Mouse (Mus musculus) heart, embryonic 11.5 days (tissue): ENCODE data around the gene Daglb. TPM values are rescaled to one million over a fixed set of nuclear protein-coding genes. Genes with fewer than 3 reads are reported as not detected.

Experiments
- ATAC-seq: fragments of 200-750 bp; cut with Nextera tagmentation; replicated peaks from 2 replicates; pipeline ENCODE4 v1.8.0; 2017; ENCODE audit warnings: moderate library complexity; ENCODE audit not compliant: insufficient number of reproducible peaks, low FRiP score, low TSS enrichment
- H3K27ac ChIP-seq: fragments of 300-500 bp; sonication (generic); 2 replicates; pipeline ENCODE4 v1.5.1; 2014; ENCODE audit warnings: mild to moderate bottlenecking, low read depth, low read length
- H3K27me3 ChIP-seq: fragments of 300-500 bp; sonication (generic); 2 replicates; pipeline ENCODE4 v1.6.1; 2014; ENCODE audit warnings: mild to moderate bottlenecking, low read length, mixed read lengths; ENCODE audit not compliant: control insufficient read depth, insufficient read depth
- H3K36me3 ChIP-seq: fragments of 300-500 bp; sonication (generic); 2 replicates; pipeline ENCODE4 v1.6.1; 2014; ENCODE audit warnings: mild to moderate bottlenecking, low read length, moderate library complexity, mixed read lengths; ENCODE audit not compliant: control insufficient read depth, insufficient read depth
- H3K4me1 ChIP-seq: fragments of 300-500 bp; sonication (generic); 2 replicates; pipeline ENCODE4 v1.6.1; 2014; ENCODE audit warnings: low read length; ENCODE audit not compliant: control insufficient read depth, insufficient read depth
- H3K4me2 ChIP-seq: fragments of 300-500 bp; sonication (generic); 2 replicates; pipeline ENCODE4 v1.6.1; 2014; ENCODE audit warnings: mild to moderate bottlenecking, moderate library complexity
- H3K4me3 ChIP-seq: fragments of 300-500 bp; sonication (generic); 2 replicates; pipeline ENCODE4 v1.5.1; 2014; ENCODE audit warnings: low read depth, low read length
- H3K9ac ChIP-seq: fragments of 300-500 bp; sonication (generic); 2 replicates; pipeline ENCODE4 v1.6.1; 2014; ENCODE audit warnings: mild to moderate bottlenecking, low read depth, low read length, moderate library complexity
- H3K9me3 ChIP-seq: fragments of 300-500 bp; sonication (generic); replicated peaks from 2 replicates; pipeline ENCODE4 v1.6.1; 2016; ENCODE audit warnings: low read length; ENCODE audit not compliant: control insufficient read depth
- WGBS: fragments of 180-500 bp; shearing (Covaris S2); extraction: QIAGEN DNeasy Blood & Tissue Kit; methylation state at CpG from one replicate; pipeline ENCODE4 v1.1.7; 2014; ENCODE audit not compliant: insufficient replicate concordance; 5-methylcytosine and 5-hydroxymethylcytosine counted together
- polyA plus RNA-seq: library from polyadenylated mRNA; unstranded; fragments of >200 nt; fragmentation: Nextera tagmentation; extraction: Ambion mirVana; gene quantifications from 2 replicates; pipeline ENCODE4 v1.2.1, GENCODE M21; 2014

Daglb gene
- polyA plus RNA-seq, 1 experiment from 2014 or later = 8.5 TPM

DNA sequence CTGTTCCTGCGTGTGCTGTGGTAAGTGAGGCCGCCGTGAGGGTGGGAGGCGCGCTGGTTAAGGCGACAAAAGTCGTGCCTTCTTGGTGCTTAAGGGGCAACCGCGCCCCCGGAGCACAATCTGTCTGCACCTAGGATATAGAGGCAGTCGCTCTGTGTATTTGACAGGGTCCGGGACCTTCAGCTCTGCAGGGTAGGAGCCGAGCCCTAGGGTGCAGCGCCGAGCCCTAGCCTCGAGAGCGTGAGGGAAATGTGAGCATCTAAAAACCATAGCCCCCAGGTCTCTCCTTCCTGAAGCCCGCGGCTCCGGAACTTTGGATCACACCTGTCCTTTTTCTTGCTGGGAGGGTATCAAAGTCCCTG, 354 bp downstream of the Daglb start:
- Histone ChIP-seq H3K9me3 (no peaks in the 10 kb centered on the region), H3K27ac (peak overlapping the region; percentile 59; the same call in 1 of the 2 replicates), H3K27me3 (no peaks in the 10 kb centered on the region), H3K36me3 (no peaks in the 10 kb centered on the region), H3K9ac (peak overlapping the region; percentile 87), H3K4me3 (peak overlapping the region; percentile 80), H3K4me1 (peaks cover 8% of the 10 kb centered on the region; the same call in 1 of the 2 replicates), H3K4me2 (peak overlapping the region; percentile 97)
- peak; percentile 28; the same call in 1 of the 2 replicates for ATAC-seq
- under 1% methylated on average over 20 of the region's 20 CpGs for WGBS

DNA sequence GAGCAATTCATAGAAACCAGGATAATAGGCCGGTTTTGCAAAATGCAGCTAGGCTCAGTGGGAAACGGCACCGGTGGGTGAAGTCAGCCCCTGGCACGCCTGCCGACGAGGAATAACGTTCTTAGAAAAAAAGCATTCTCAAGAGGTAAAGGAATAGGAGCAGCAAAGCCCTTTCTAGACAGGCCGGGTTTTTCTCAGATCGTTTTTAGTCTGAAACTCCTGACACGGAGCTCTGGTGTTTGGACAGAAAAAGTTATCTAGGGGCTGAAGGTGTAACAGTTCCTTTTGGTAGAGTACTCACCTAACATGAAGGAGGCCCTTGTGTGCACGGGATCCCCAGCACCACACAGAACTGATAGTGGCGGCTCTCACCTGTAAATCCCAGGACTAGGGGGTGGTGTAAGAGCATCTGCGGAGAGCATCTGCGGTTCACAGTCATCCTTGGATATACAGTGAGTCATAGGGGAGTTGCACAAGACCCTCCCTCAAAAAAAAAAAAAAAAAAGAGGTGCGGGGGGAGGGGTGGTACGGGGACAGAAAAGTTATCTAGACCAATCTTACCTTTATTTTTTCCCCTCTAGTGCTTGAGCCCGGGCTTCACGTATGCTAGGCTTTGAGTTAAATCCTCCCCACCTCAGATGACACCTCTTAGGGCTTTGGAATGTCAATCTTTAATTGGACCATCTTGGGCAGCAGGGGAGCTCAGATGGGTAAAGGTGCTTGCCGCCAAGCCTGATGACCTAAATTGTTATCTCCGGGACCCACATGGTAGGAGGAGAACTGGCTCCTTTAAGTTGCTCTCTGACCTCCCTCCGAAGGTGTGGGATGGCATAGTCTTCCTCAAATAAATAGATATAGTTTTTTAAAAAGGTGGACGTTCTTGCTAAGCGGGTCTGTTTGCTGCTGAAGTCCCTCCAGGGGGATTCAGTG, 1.0 kb downstream of the Daglb start:
- no peak for ATAC-seq
- Histone ChIP-seq H3K27me3 (no peaks in the 10 kb centered on the region), H3K36me3 (no peaks in the 10 kb centered on the region), H3K4me3 (peak overlapping the region; percentile 80), H3K9me3 (no peaks in the 10 kb centered on the region), H3K4me1 (peaks cover 8% of the 10 kb centered on the region; the same call in 1 of the 2 replicates), H3K27ac (no peak overlapping the region), H3K9ac (peak overlapping the region; percentile 87), H3K4me2 (peak overlapping the region; percentile 97)
- WGBS = 29% methylated on average over 23 of the region's 23 CpGs

DNA sequence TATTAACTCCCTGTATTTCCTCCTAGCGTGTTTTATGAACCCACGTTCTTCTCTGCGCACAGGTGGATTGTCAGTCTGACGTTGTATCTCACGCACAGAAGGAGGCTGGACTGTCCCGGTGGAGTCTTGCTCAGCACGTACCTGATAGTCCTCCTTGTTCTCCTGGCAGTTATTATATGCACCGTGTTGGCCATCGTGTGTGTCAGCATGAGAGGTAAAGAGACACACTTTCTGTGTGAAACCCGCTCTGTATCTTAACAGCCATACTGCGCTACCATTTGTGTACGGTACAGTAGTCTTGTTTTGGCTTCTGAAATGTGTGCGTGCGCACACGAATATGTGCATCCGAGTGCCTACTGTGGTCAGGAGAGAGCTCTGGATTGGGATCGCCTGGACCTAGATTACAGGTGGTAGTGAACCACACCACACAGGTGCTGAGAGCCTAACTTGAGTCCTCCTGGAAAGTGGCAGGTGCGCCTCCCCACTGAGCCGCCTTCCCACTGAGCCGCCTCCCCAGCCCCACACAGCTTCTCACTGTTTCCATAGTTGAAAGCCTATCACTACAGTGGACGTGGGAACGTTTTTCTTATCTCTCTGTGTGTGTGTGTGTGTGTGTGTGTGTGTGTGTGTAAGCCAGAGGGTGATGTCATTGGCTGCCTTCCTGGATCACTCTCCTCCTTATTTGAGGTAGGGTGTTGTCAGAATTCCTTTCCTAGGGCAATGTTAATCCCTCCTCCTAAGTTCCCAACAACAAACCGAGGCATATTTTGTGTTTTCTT, 2.7 kb downstream of the Daglb start:
- no peak for ATAC-seq
- Histone ChIP-seq H3K36me3 (no peaks in the 10 kb centered on the region), H3K9ac (no peak overlapping the region), H3K9me3 (no peaks in the 10 kb centered on the region), H3K4me1 (peaks cover 11% of the 10 kb centered on the region; the same call in 1 of the 2 replicates), H3K4me2 (no peak overlapping the region), H3K4me3 (no peak overlapping the region), H3K27ac (no peak overlapping the region), H3K27me3 (no peaks in the 10 kb centered on the region)
- WGBS = 87% methylated on average over 23 of the region's 23 CpGs

DNA sequence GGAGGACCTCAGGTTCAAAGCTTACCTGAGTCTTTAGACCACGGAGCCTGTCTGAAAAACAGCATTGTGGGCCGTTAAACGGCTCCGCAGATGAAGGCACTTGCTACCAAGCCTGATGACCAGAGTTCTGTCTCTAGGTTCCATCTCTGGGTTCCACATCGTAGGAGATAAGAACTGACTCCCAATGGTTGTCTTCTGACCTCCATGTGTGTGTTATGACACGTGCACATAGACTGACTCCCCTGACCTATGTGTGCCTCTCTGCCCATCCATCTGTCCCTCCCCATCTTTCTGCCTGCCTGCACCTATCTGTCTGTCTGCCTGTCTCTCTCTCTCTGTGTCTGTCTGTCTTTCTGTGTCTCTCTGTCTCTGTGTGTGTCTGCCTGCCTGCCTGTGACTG, 3.5 kb downstream of the Daglb start:
- H3K9ac ChIP-seq = no peak overlapping the region

DNA sequence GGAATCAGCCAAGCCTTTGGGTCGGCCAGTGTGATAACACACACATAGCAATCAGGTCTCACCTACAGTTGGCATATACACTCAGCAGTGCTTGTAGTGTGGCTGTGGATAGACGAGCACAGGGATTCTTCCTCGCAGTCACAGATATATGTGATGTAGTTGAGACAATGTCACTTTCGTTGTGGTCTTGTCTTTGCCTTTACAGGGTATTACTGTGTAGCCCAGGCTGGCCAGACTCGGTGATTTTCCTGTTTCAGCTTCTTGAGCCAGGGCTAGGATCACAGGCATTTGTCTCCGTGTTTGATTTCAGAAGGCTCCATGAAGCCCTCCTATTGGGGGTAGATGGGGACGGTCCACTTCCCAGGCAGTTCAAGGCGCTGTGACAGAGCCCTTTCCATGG, 5.2 kb downstream of the Daglb start:
- peaks cover 8% of the 10 kb centered on the region; the same call in 1 of the 2 replicates for H3K4me1 ChIP-seq
- H3K9me3 ChIP-seq = no peaks in the 10 kb centered on the region
- no peaks in the 10 kb centered on the region for H3K27me3 ChIP-seq
- H3K36me3 ChIP-seq = peaks cover 8% of the 10 kb centered on the region; the same call in 1 of the 2 replicates
- H3K9ac ChIP-seq = no peak overlapping the region
- ATAC-seq = no peak
- no peak overlapping the region for H3K4me2 ChIP-seq
- 84% methylated on average over 8 of the region's 8 CpGs for WGBS
- H3K4me3 ChIP-seq = no peak overlapping the region
- no peak overlapping the region for H3K27ac ChIP-seq

More for the DNA sequence above, 3.5 kb downstream of the Daglb start:
- no peak overlapping the region for H3K4me2 ChIP-seq
- no peaks in the 10 kb centered on the region for H3K36me3 ChIP-seq
- WGBS = 93% methylated on average over 6 of the region's 6 CpGs
- no peak overlapping the region for H3K4me3 ChIP-seq
- ATAC-seq = no peak
- no peaks in the 10 kb centered on the region for H3K27me3 ChIP-seq
- no peaks in the 10 kb centered on the region for H3K9me3 ChIP-seq
- peaks cover 11% of the 10 kb centered on the region; the same call in 1 of the 2 replicates for H3K4me1 ChIP-seq
- H3K27ac ChIP-seq = no peak overlapping the region

DNA sequence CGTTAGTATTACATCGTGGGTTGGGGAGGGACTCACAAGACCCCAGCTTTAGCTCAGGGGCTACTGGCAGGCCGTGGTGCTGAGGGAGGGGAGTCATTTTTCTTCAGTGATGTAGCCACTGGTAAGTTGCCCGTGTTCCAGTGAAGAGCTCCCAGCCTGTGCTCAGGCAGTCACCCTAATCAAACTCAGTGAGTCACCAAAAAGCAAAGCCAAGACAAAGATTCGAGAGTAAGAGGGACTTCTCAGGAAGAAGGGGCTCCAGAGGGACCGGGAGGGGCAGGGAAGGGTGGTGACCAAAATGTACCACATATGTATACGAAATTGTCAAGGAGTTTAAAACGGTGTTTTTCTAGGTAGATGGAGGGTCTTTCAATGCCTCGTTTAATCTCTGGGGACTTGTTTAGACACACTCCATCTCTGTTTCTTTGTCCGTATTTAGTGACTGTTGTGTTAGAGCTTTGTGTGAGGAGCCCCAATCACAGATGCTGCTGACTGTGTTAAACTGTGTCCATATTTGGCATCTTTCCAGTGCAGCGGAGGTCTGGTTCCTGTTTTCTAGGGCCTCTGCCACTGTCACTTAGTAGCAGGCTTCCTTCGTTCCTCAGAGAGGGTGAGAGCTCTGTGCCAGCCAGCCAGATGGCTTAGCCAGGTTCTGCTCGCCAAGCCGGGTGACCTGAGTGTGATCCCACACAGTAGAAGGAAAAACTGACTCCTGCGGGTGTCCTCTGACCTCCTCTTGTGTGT, 6.2 kb downstream of the Daglb start:
- Histone ChIP-seq H3K4me3 (no peak overlapping the region), H3K9me3 (no peaks in the 10 kb centered on the region), H3K27ac (peak overlapping the region; percentile 38), H3K36me3 (peaks cover 8% of the 10 kb centered on the region; the same call in 1 of the 2 replicates), H3K4me2 (no peak overlapping the region), H3K27me3 (no peaks in the 10 kb centered on the region), H3K4me1 (0 out of 2 replicates have a peak, but pooled peaks cover 5% of the 10 kb centered on the region), H3K9ac (no peak overlapping the region)
- ATAC-seq = no peak; the same call in 1 of the 2 replicates
- 58% methylated on average over 15 of the region's 15 CpGs for WGBS

DNA sequence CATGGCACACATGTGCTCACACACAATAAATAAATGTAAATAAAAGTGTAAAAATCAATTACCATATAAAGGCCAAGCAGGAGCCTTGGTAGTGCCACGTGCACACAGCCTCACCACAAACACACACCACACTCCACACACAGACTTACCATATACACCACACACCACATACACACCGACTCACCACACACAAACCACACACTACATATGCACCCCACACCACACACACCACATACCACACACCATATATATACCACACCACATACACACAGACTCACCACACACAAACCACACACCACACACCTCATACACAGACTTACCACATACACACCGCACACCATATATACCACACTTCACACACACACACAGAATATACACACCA, 6.8 kb downstream of the Daglb start:
- Histone ChIP-seq H3K4me3 (no peak overlapping the region), H3K27ac (0 out of 2 replicates have a peak overlapping the region, but pooled peaks have one; percentile 16), H3K4me1 (0 out of 2 replicates have a peak, but pooled peaks cover 5% of the 10 kb centered on the region), H3K9ac (no peak overlapping the region), H3K9me3 (no peaks in the 10 kb centered on the region), H3K4me2 (no peak overlapping the region), H3K27me3 (no peaks in the 10 kb centered on the region), H3K36me3 (peaks cover 8% of the 10 kb centered on the region; the same call in 1 of the 2 replicates)
- no peak for ATAC-seq
- WGBS = 94% methylated on average over 3 of the region's 3 CpGs
